Mouse (Mus musculus): Measurements from ENCODE around the gene Zscan2.
A peak's percentile ranks its signal among the peaks of the same experiment; 100 is the strongest.

Zscan2 gene

GRCm38 (mm10) chr7:80843910-80844640 lies 16.6 kb upstream of the Zscan2 start:
- no peak for DNase-seq (ENCODE audit: low read depth)

- no peak for DNase-seq (ENCODE audit: low read depth)
Observed at GRCm38 (mm10) chr7:80844691-80845090, 16.0 kb upstream of the Zscan2 start.

GRCm38 (mm10) chr7:80845621-80846279 lies 15.0 kb upstream of the Zscan2 start:
- DNase-seq (ENCODE audit: low read depth), result no peak

GRCm38 (mm10) chr7:80846280-80846678 lies 14.4 kb upstream of the Zscan2 start:
- DNase-seq (ENCODE audit: low read depth), result no peak

- DNase-seq (ENCODE audit: low read depth), result no peak
Observed at GRCm38 (mm10) chr7:80846709-80847108, 14.0 kb upstream of the Zscan2 start.

- DNase-seq (ENCODE audit: low read depth), result no peak
Observed at GRCm38 (mm10) chr7:80849267-80849666, 11.5 kb upstream of the Zscan2 start.

- DNase-seq (ENCODE audit: low read depth), result peak; percentile 83
Observed at GRCm38 (mm10) chr7:80849710-80850109, 11.0 kb upstream of the Zscan2 start.

- no peak for DNase-seq (ENCODE audit: low read depth)
Observed at GRCm38 (mm10) chr7:80850520-80850919, 10.2 kb upstream of the Zscan2 start.

- DNase-seq (ENCODE audit: low read depth), result no peak
Observed at GRCm38 (mm10) chr7:80853218-80853617, 7.5 kb upstream of the Zscan2 start.

GRCm38 (mm10) chr7:80855316-80855715 lies 5.4 kb upstream of the Zscan2 start:
- DNase-seq (ENCODE audit: low read depth), result no peak

GRCm38 (mm10) chr7:80857181-80857580 lies 3.5 kb upstream of the Zscan2 start:
- peak; percentile 88 for DNase-seq (ENCODE audit: low read depth)

GRCm38 (mm10) chr7:80860227-80860626 lies 493 bp upstream of the Zscan2 start:
- DNase-seq (ENCODE audit: low read depth), result peak; percentile 85

GRCm38 (mm10) chr7:80862475-80862874 lies 1.8 kb downstream of the Zscan2 start:
- no peak for DNase-seq (ENCODE audit: low read depth)

- no peak for DNase-seq (ENCODE audit: low read depth)
Observed at GRCm38 (mm10) chr7:80863520-80863919, 2.8 kb downstream of the Zscan2 start.

GRCm38 (mm10) chr7:80864151-80864550 lies 3.4 kb downstream of the Zscan2 start:
- no peak for DNase-seq (ENCODE audit: low read depth)

- DNase-seq (ENCODE audit: low read depth), result no peak
Observed at GRCm38 (mm10) chr7:80864831-80865230, 4.1 kb downstream of the Zscan2 start.

GRCm38 (mm10) chr7:80865521-80865920 lies 4.8 kb downstream of the Zscan2 start:
- no peak for DNase-seq (ENCODE audit: low read depth)

GRCm38 (mm10) chr7:80866514-80867147 lies 5.9 kb downstream of the Zscan2 start:
- peak; percentile 49 for DNase-seq (ENCODE audit: low read depth)

- no peak for DNase-seq (ENCODE audit: low read depth)
Observed at GRCm38 (mm10) chr7:80868686-80869085, 8.0 kb downstream of the Zscan2 start.

GRCm38 (mm10) chr7:80873038-80873437 lies 12.3 kb downstream of the Zscan2 start:
- no peak for DNase-seq (ENCODE audit: low read depth)

GRCm38 (mm10) chr7:80873631-80874030 lies 12.9 kb downstream of the Zscan2 start:
- DNase-seq (ENCODE audit: low read depth), result no peak

- DNase-seq (ENCODE audit: low read depth), result no peak
Observed at GRCm38 (mm10) chr7:80875727-80876126, 15.0 kb downstream of the Zscan2 start.

GRCm38 (mm10) chr7:80882830-80883505 lies 22.2 kb downstream of the Zscan2 start:
- DNase-seq (ENCODE audit: low read depth), result peak; percentile 37

All from NIH3T3 (cell line).